Mouse (Mus musculus): ENCODE data around the gene Defb45.

DNA sequence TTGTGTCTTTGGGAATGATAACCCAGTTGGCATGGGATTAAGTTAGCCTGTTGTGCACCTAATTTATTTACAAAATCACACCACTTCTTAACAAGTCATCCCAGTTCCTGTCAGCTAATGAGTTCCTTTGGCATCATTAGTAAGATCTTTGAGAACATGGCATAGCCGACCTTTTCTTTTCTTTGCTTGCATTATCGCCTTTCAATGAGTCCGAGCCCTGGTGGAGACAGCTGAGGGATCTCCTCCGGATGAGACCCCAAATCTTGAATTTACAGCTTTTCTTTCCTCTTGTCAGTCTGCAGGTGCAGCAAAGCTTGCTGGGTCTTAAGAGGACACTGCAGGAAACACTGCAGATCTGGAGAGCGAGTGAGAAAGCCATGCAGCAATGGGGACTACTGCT is 30.2 kb downstream of the Defb45 start, which contains the start of gene Gm17416:
- TF ChIP-seq CTCF (IDR thresholded peaks at IDR 0.05; ENCODE audit: control insufficient read depth, insufficient read depth, insufficient read length) = no peak
- no peak for TF ChIP-seq MAX (IDR thresholded peaks at IDR 0.05)

Data from C2C12 (cell line).